Mouse (Mus musculus) liver, embryonic 12.5 days (tissue): ENCODE results near the gene Them7. TPM values are rescaled to one million over a fixed set of nuclear protein-coding genes. Genes with fewer than 3 reads are reported as not detected.

Source experiments
- polyA plus RNA-seq: library from polyadenylated mRNA; unstranded; fragments of >200 nt; fragmentation: Nextera tagmentation; extraction: Ambion mirVana; gene quantifications from 2 replicates; pipeline ENCODE4 v1.2.1, GENCODE M21; 2016

Gene Them7
- polyA plus RNA-seq, 1 experiment from 2014 or later = 1.1 TPM

Other genes starting within 250 kb of the Them7 start
- 228 and 250 TPM in 2 replicates for gene Eif3m, start 207.2 kb upstream of the Them7 start, polyA plus RNA-seq
- not detected in 2 replicates for gene Gm11060, start 132.3 kb upstream of the Them7 start, polyA plus RNA-seq
- gene Wt1, start 97.8 kb upstream of the Them7 start, polyA plus RNA-seq = 6.6 and 7.2 TPM in 2 replicates
- gene Rcn1, start 175.0 kb downstream of the Them7 start, polyA plus RNA-seq = 45.8 and 47.0 TPM in 2 replicates